Mouse (Mus musculus) bone marrow macrophage, adult 2 months (primary cell): ENCODE results near the gene Ar.

Experiments
- CTCF ChIP-seq: IDR thresholded peaks from 2 replicates; pipeline ENCODE4 v1.5.1; 2012; ENCODE audit warnings: low read depth, mild to moderate bottlenecking, low read length, moderate library complexity
- POLR2A ChIP-seq: IDR thresholded peaks from 2 replicates; pipeline ENCODE4 v1.6.1; 2012; ENCODE audit warnings: mild to moderate bottlenecking, low read depth, low read length, borderline replicate concordance

DNA sequence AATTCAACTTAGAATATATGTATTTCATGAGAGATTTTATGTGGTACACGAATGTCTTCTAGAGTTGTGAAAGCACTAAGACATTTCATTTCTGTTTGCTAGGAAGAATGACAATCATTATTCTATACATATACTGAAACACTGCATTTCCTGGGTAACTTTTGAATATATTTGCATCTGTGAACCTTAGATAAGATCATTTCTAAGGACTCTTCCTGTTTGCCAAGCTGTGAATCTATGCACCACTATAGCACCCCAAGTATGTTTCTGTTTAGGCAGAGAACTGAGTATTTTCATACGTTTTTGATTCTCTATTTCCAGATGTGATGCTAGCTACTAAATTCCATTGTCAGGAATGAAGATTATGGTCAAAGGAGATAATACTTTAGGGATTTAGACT lies 153.4 kb downstream of the Ar start:
- TF ChIP-seq CTCF (no peak), POLR2A (no peak)
